ENCODE assay signal across 15 mouse cellular contexts in the genomic region with DNA sequence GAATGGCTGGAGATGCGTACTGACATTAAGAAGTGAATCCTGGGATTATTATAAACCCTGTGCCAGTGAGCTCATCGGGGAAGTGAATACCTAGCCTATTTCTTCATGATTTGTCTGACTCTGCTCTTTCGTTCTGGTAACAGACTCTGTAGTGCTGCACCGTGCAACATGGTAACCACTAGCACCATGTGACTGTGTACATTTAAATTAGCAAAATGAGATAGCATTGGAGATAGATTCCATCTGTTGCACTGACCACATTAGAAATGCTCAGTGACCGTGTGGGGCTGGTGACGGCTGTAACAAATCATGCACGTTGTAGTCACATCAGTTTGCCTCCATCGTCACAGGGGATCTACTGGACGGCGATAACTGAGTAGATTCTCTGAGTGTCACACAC.
"Had no signal": no experiment of that assay in that cellular context is flagged by ENCODE, and none has a peak within 500 bp of the region (broad histone marks: within the 10 kb centered on the region; RNA-seq: fewer than 3 reads in every experiment).

No protein-coding gene starts in this region.

- DNase-seq: kidney, adult 18-20 months; kidney, adult 9 months; kidney, postnatal 14 days; kidney, postnatal 4 days; liver, embryonic 13.5 days; lung, postnatal 10 days; lung, postnatal 36 days; thymus, adult 18-20 months; thymus, postnatal 36 days had no signal

- H3K27ac ChIP-seq: liver, embryonic 13.5 days; lung, embryonic 15.5 days; midbrain, embryonic 10.5 days; midbrain, embryonic 15.5 days; neural tube, embryonic 12.5 days had no signal

- H3K4me3 ChIP-seq: liver, embryonic 13.5 days; lung, embryonic 15.5 days; megakaryocyte, embryonic 14.5 days; midbrain, embryonic 10.5 days; midbrain, embryonic 15.5 days; neural tube, embryonic 12.5 days had no signal

- H3K9me3 ChIP-seq: liver, embryonic 13.5 days; lung, embryonic 15.5 days; midbrain, embryonic 10.5 days; midbrain, embryonic 15.5 days; neural tube, embryonic 12.5 days had no signal

- H3K27me3 ChIP-seq: liver, embryonic 13.5 days; lung, embryonic 15.5 days; megakaryocyte, embryonic 14.5 days; midbrain, embryonic 15.5 days; neural tube, embryonic 12.5 days had no signal

- H3K4me2 ChIP-seq: liver, embryonic 13.5 days; lung, embryonic 15.5 days; midbrain, embryonic 15.5 days; neural tube, embryonic 12.5 days had no signal

- H3K36me3 ChIP-seq: liver, embryonic 13.5 days; lung, embryonic 15.5 days; midbrain, embryonic 10.5 days; midbrain, embryonic 15.5 days; neural tube, embryonic 12.5 days had no signal

- ATAC-seq: intestine, embryonic 16.5 days; midbrain, embryonic 15.5 days had no signal

- H3K9ac ChIP-seq: liver, embryonic 13.5 days; lung, embryonic 15.5 days; midbrain, embryonic 15.5 days; neural tube, embryonic 12.5 days had no signal

- H3K4me1 ChIP-seq: liver, embryonic 13.5 days; lung, embryonic 15.5 days; megakaryocyte, embryonic 14.5 days had no signal
